Mouse (Mus musculus) spleen, adult 2 months (tissue): Measurements from ENCODE around the gene Icmt. TPM values are rescaled to one million over a fixed set of nuclear protein-coding genes. Genes with fewer than 3 reads are reported as not detected.

Source experiments
- DNase-seq, 2 experiments: peaks; one replicate each; pipeline versions ENCODE4 v3.0.0 to v3.0.0-alpha.2; 2012 to 2021; ENCODE audit warnings: low spot score in 2 of 2, low read depth in 1 of 2
- H3K27ac ChIP-seq: fragments of 200-500 bp; 2 replicates; pipeline ENCODE4 v1.5.1; 2012; ENCODE audit warnings: low read length, inconsistent platforms; ENCODE audit not compliant: insufficient read depth
- H3K27me3 ChIP-seq: fragments of 200-500 bp; 2 replicates; pipeline ENCODE4 v1.6.1; 2012; ENCODE audit warnings: mild to moderate bottlenecking, moderate library complexity, low read length, inconsistent platforms; ENCODE audit not compliant: control insufficient read depth, insufficient read depth
- H3K36me3 ChIP-seq: fragments of 200-500 bp; 2 replicates; pipeline ENCODE4 v1.6.1; 2012; ENCODE audit warnings: mild to moderate bottlenecking, low read length, inconsistent platforms; ENCODE audit not compliant: control insufficient read depth, insufficient read depth
- H3K4me1 ChIP-seq: fragments of 200-500 bp; 2 replicates; pipeline ENCODE4 v1.6.1; 2011; ENCODE audit warnings: inconsistent platforms; ENCODE audit not compliant: control insufficient read depth, insufficient read depth, insufficient read length
- H3K4me3 ChIP-seq: fragments of 200-500 bp; 2 replicates; pipeline ENCODE4 v1.5.1; 2011; ENCODE audit warnings: mild to moderate bottlenecking, inconsistent platforms; ENCODE audit not compliant: insufficient read depth, insufficient read length; ENCODE audit errors: extremely low read depth
- CTCF ChIP-seq: fragments of 200-500 bp; IDR thresholded peaks from 2 replicates; pipeline ENCODE4 v1.5.1; 2011; ENCODE audit warnings: mild to moderate bottlenecking, inconsistent platforms; ENCODE audit not compliant: insufficient read depth, insufficient read length, insufficient replicate concordance; ENCODE audit errors: extremely low read depth
- POLR2A ChIP-seq: fragments of 200-500 bp; IDR thresholded peaks from 2 replicates; pipeline ENCODE4 v1.6.1; 2011; ENCODE audit warnings: low read depth, low read length, inconsistent platforms
- WGBS: fragments of 180-500 bp; shearing (Covaris S2); methylation state at CpG from one replicate; pipeline ENCODE4 v1.1.7; 2018; 5-methylcytosine and 5-hydroxymethylcytosine counted together
- polyA plus RNA-seq: library from polyadenylated mRNA; depleted of rRNA; stranded (reverse); fragments of >200 nt; gene quantifications from 2 replicates; pipeline ENCODE4 v1.2.3, GENCODE M21; 2012

Gene Icmt
- polyA plus RNA-seq, 1 experiment: 16.2 TPM

DNA sequence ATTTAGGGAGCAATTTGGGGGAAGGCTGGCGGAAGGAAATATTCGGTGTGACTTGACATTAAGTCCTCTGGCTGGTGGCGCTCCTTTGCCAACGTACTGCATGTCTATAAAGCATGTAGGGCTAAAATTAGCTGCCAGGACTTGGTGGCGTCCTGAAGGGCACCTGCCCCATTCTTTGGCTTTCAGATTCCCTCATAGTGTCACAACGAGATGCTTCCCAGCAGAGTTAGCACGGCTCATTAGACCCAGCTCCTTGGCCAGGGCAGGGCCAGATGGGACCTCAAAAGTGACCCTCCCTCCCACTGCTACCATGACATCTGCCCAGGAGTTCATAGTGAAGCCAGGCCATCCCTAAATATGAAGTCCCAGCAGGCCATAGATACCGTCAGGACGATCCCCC lies 26.4 kb upstream of the Icmt start:
- no peak for DNase-seq
- no peak overlapping the region for H3K27ac ChIP-seq
- no peaks in the 10 kb centered on the region; the same call in none of the 2 replicates for H3K4me1 ChIP-seq
- peaks cover 10% of the 10 kb centered on the region for H3K27me3 ChIP-seq
- TF ChIP-seq CTCF (no peak), POLR2A (no peak)
- H3K4me3 ChIP-seq: no peak overlapping the region
- H3K36me3 ChIP-seq: no peaks in the 10 kb centered on the region
- 88% methylated on average over 9 of the region's 9 CpGs for WGBS

DNA sequence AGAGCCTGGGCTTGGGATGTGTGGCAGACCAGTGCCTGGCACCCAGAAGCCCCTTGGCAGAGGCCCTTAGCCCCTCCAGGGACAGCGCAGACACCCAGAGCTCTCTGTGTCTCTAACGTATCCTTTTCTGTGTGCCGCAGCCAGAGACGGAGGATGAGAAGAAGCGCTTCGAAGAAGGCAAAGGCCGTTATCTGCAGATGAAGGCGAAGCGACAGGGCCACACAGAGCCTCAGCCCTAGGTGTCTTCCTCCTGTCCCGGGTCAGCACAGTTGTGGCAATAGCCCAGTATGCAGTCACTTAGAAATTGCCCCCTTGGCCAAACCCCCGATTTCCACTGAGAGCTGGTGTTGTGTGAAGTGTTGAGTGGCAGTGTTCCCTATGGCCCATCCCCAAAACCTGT lies 25.7 kb upstream of the Icmt start:
- H3K4me1 ChIP-seq: no peaks in the 10 kb centered on the region; the same call in none of the 2 replicates

GRCm38 (mm10) chr4:152272006-152272405 lies 25.0 kb upstream of the Icmt start:
- Histone ChIP-seq H3K4me3 (no peak overlapping the region), H3K27ac (no peak overlapping the region), H3K36me3 (no peaks in the 10 kb centered on the region), H3K4me1 (no peaks in the 10 kb centered on the region; the same call in none of the 2 replicates), H3K27me3 (peaks cover 10% of the 10 kb centered on the region)
- no peak for DNase-seq
- TF ChIP-seq POLR2A (no peak), CTCF (no peak)
- WGBS: 83% methylated on average over 7 of the region's 7 CpGs

More for the DNA sequence above, 25.7 kb upstream of the Icmt start:
- H3K4me3 ChIP-seq: no peak overlapping the region
- H3K36me3 ChIP-seq: no peaks in the 10 kb centered on the region
- no peak overlapping the region for H3K27ac ChIP-seq
- no peak for DNase-seq
- TF ChIP-seq CTCF: no peak
- WGBS: 93% methylated on average over 11 of the region's 11 CpGs
- H3K27me3 ChIP-seq: peaks cover 10% of the 10 kb centered on the region

DNA sequence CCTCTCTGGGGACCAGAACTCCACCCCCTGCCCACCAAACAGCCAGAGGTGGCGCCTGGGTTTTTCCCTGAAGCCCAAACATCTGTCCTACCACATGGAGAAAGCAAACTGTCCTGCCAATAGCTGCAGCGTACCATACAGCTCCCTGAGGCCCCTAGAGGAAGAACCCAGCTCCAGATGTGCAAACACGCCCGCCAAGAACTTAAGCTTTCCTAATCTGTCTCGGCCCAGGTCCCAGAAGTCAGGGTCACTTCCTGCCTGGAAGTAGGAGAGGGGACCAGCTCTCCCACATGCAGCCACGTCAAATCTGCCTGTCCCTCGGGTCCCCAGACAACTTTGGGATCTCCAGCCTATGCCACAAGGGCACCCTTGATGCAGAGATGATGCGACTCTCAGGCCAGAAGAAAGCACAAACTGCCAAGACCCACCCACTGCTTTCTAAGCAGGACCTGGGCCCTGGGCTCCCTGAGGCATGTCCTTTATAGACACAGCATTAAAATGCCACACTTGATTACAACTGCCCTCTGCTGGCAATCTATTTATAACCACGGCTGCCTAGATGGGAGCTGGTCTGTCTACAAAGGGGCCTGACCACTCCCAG lies 24.5 kb upstream of the Icmt start:
- H3K27me3 ChIP-seq: peaks cover 10% of the 10 kb centered on the region
- no peak for DNase-seq
- TF ChIP-seq POLR2A (no peak), CTCF (no peak)
- 58% methylated on average over 9 of the region's 9 CpGs for WGBS
- no peaks in the 10 kb centered on the region for H3K36me3 ChIP-seq
- no peak overlapping the region for H3K27ac ChIP-seq
- no peaks in the 10 kb centered on the region; the same call in none of the 2 replicates for H3K4me1 ChIP-seq
- H3K4me3 ChIP-seq: no peak overlapping the region

DNA sequence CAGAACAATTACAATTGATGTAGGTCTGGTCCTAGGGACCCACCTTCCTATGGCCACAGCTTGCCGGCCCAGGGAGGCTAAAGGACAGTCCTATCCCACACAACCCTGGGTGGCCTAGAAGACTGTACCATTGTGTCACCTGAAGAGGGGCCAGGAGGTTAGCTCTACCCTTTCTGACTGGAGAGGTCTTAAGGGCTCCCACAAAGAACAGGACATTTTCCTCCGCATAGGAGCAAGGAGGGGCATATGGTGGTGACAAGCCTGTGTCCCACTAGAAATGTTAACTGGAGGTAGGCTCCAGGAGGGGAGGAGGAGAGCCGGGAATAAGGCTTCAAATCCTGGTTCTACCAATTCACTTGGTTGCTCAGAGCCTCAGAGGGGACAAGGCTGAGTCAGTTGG lies 23.8 kb upstream of the Icmt start:
- no peak for TF ChIP-seq POLR2A
- TF ChIP-seq CTCF: no peak
- peaks cover 10% of the 10 kb centered on the region for H3K27me3 ChIP-seq
- H3K36me3 ChIP-seq: no peaks in the 10 kb centered on the region
- WGBS: 62% methylated on average over 3 of the region's 3 CpGs
- H3K4me3 ChIP-seq: no peak overlapping the region
- no peak overlapping the region for H3K27ac ChIP-seq
- DNase-seq: no peak
- no peaks in the 10 kb centered on the region; the same call in none of the 2 replicates for H3K4me1 ChIP-seq

GRCm38 (mm10) chr4:152273621-152274236 lies 23.3 kb upstream of the Icmt start, which contains the start of gene Gpr153:
TSS of gene Gpr153 (plus strand) at chr4:152274232.
- DNase-seq: no peak
- no peak for TF ChIP-seq POLR2A
- WGBS: 9% methylated on average over 37 of the region's 48 CpGs
- H3K4me1 ChIP-seq: no peaks in the 10 kb centered on the region; the same call in none of the 2 replicates
- no peak within 1 kb of the TSS; the same call in 1 of the 2 replicates for H3K27ac ChIP-seq
- H3K36me3 ChIP-seq: no peaks in the 10 kb centered on the region
- peaks cover 10% of the 10 kb centered on the region for H3K27me3 ChIP-seq
- peak within 1 kb of the TSS; percentile 40; the same call in 1 of the 2 replicates for H3K4me3 ChIP-seq

GRCm38 (mm10) chr4:152274681-152275131 lies 22.3 kb upstream of the Icmt start:
- 6% methylated on average over 20 of the region's 20 CpGs for WGBS
- Histone ChIP-seq H3K4me1 (no peaks in the 10 kb centered on the region; the same call in none of the 2 replicates), H3K27ac (no peak overlapping the region; the same call in 1 of the 2 replicates), H3K4me3 (peak overlapping the region; percentile 4; the same call in 1 of the 2 replicates), H3K36me3 (no peaks in the 10 kb centered on the region), H3K27me3 (peaks cover 10% of the 10 kb centered on the region)
- TF ChIP-seq POLR2A (no peak), CTCF (no peak)
- no peak for DNase-seq
